In the genomic region with DNA sequence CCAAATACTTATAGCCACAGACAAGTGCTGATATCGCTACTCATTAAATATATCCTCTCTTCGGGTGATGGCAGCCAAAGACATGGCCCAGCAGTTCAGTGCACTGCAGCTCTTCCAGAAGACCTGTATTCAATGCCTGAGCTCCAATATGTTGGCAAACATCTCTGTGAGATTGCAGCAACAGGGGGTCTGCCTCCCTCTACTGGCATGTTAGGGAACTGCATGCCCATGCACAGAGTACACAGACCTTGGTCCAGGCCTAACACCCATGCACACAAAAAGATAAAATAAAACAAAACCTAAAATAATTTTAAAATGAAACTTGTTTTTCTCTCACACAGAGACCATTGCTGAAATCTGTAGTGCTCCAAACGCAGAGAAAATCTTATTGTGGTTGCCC, we compare ENCODE assay signal across 8 mouse cellular contexts.
DNase-seq lines count a peak whose midpoint lies in the region; ATAC-seq and TF ChIP-seq lines count a peak whose summit lies in the region.
"Not testable (repeated sequence)": the region's sequence is repeated elsewhere in the genome, so short reads cannot be mapped to it uniquely, and the experiment has no call there.

No protein-coding gene starts in this region.

- not testable (repeated sequence) for H3K9me3 ChIP-seq in ES-Bruce4 (replicated peaks; ENCODE audit: control insufficient read depth, insufficient read depth, low read length, poor library complexity, severe bottlenecking); forebrain, embryonic 16.5 days (ENCODE audit: control insufficient read depth, low read length); hindbrain, embryonic 10.5 days; neural tube, embryonic 15.5 days (replicated peaks)

- H3K27me3 ChIP-seq in ES-Bruce4 (ENCODE audit: control insufficient read depth, insufficient read depth, low read length, poor library complexity, severe bottlenecking); forebrain, embryonic 16.5 days (replicated peaks; ENCODE audit: control insufficient read depth, insufficient read depth, low read length); hindbrain, embryonic 10.5 days (ENCODE audit: insufficient read depth, poor library complexity, severe bottlenecking); neural tube, embryonic 15.5 days (replicated peaks); thymus, adult 2 months (ENCODE audit: control insufficient read depth, insufficient read depth, low read length): not testable (repeated sequence)

- H3K27ac ChIP-seq in ES-Bruce4 (ENCODE audit: insufficient read depth, low read length); forebrain, embryonic 16.5 days (ENCODE audit: low read length); hindbrain, embryonic 10.5 days; neural tube, embryonic 15.5 days (replicated peaks); thymus, adult 2 months (ENCODE audit: control insufficient read depth, insufficient read depth, low read length): not testable (repeated sequence)

- DNase-seq in hindbrain, embryonic 10.5 days (ENCODE audit: low spot score) = peak; percentile 43
- DNase-seq in layer of hippocampus, adult 11-12 months (ENCODE audit: low spot score) = peak; percentile 57
- peak; percentile 27 for DNase-seq in lung, adult 2 months
- DNase-seq in thymus, adult 2 months = peak; percentile 40

- ATAC-seq in cerebellum, adult (ENCODE audit: insufficient number of reproducible peaks, low FRiP score, low TSS enrichment) = peak; percentile 56; the same call in 1 of the 2 replicates
- ATAC-seq in forebrain, embryonic 16.5 days = peak; percentile 70
- ATAC-seq in neural tube, embryonic 15.5 days (ENCODE audit: low FRiP score) = peak; percentile 85; the same call in 1 of the 2 replicates

- not testable (repeated sequence) for H3K36me3 ChIP-seq in ES-Bruce4 (ENCODE audit: control insufficient read depth, insufficient read depth, low read length, poor library complexity, severe bottlenecking); forebrain, embryonic 16.5 days (ENCODE audit: control insufficient read depth, insufficient read depth); hindbrain, embryonic 10.5 days; neural tube, embryonic 15.5 days; thymus, adult 2 months (ENCODE audit: control insufficient read depth, insufficient read depth, low read length)

- not testable (repeated sequence) for H3K9ac ChIP-seq in ES-Bruce4 (ENCODE audit: low read depth, poor library complexity, severe bottlenecking); forebrain, embryonic 16.5 days (replicated peaks; ENCODE audit: low read depth, low read length); neural tube, embryonic 15.5 days (replicated peaks)

- not testable (repeated sequence) for H3K4me2 ChIP-seq in forebrain, embryonic 16.5 days (ENCODE audit: low read length); neural tube, embryonic 15.5 days

- TF ChIP-seq EP300 in ES-Bruce4 (IDR thresholded peaks at IDR 0.05; ENCODE audit: insufficient read depth, low read depth, low read length) = not testable (repeated sequence)

- not testable (repeated sequence) for H3K4me3 ChIP-seq in ES-Bruce4 (ENCODE audit: low read depth, low read length); forebrain, embryonic 16.5 days (replicated peaks; ENCODE audit: low read length); hindbrain, embryonic 10.5 days; lung, adult 2 months (replicated peaks; ENCODE audit: extremely low read depth, low read depth, low read length); neural tube, embryonic 15.5 days (replicated peaks); thymus, adult 2 months (ENCODE audit: control insufficient read depth, insufficient read depth, low read length)

- TF ChIP-seq CTCF in ES-Bruce4 (IDR thresholded peaks at IDR 0.05; ENCODE audit: low read depth, low read length) = peak; percentile 56
- peak; percentile 76 for TF ChIP-seq CTCF in lung, adult 2 months (IDR thresholded peaks at IDR 0.05; ENCODE audit: insufficient read depth, low read length)
- not testable (repeated sequence) for TF ChIP-seq CTCF in thymus, adult 2 months (IDR thresholded peaks at IDR 0.05; ENCODE audit: borderline replicate concordance, control insufficient read depth, extremely low read depth, insufficient read depth, low read length, poor library complexity)

- TF ChIP-seq POLR2A in ES-Bruce4 (IDR thresholded peaks at IDR 0.05; ENCODE audit: insufficient read depth, low read length); lung, adult 2 months (IDR thresholded peaks at IDR 0.05; ENCODE audit: borderline replicate concordance, extremely low read depth, low read depth, low read length); thymus, adult 2 months (IDR thresholded peaks at IDR 0.05; ENCODE audit: control insufficient read depth, extremely low read depth, insufficient read depth, low read length, poor library complexity): not testable (repeated sequence)

- WGBS in forebrain, embryonic 16.5 days = 25% methylated on average over 2 of the region's 3 CpGs
- 51% methylated on average over 3 of the region's 3 CpGs for WGBS in hindbrain, embryonic 10.5 days
- 21% methylated on average over 3 of the region's 3 CpGs for WGBS in lung, adult 2 months
- WGBS in neural tube, embryonic 15.5 days = 31% methylated on average over 3 of the region's 3 CpGs
- 12% methylated on average over 2 of the region's 3 CpGs for WGBS in thymus, adult 2 months

- not testable (repeated sequence) for H3K4me1 ChIP-seq in ES-Bruce4 (ENCODE audit: control insufficient read depth, insufficient read depth, low read length); forebrain, embryonic 16.5 days (replicated peaks; ENCODE audit: control insufficient read depth, insufficient read depth, low read length); hindbrain, embryonic 10.5 days (replicated peaks); lung, adult 2 months (ENCODE audit: control insufficient read depth, insufficient read depth, low read length); neural tube, embryonic 15.5 days; thymus, adult 2 months (replicated peaks; ENCODE audit: control insufficient read depth, insufficient read depth, low read length)
